Mouse (Mus musculus) kidney, postnatal 14 days (tissue): Measurements from ENCODE around the gene Prm2.

Experiments
- DNase-seq: peaks from one replicate; pipeline ENCODE4 v3.0.0; 2022; ENCODE audit warnings: mixed read lengths

Gene Prm2

DNA sequence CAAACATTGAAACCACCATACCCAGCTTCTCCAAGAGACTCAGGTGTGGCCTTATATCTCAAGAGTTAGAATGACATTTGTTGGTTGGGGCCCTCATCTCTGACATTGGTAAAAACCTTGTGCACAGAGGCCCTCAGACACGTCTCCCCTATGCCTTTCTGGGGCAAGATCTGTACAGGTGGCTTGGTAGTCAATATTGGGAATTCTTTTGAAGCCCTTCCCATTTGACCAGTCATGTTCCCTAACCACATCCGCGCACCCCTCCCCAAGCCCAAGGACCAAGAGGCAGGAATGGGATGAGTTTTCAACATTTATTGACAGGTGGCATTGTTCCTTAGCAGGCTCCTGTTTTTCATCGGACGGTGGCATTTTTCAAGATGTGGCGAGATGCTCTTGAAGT lies at the start of gene Prm2:
Prm2 (minus strand) TSS at position 101 of the 400 bp plus-strand sequence.
- DNase-seq, result no peak

DNA sequence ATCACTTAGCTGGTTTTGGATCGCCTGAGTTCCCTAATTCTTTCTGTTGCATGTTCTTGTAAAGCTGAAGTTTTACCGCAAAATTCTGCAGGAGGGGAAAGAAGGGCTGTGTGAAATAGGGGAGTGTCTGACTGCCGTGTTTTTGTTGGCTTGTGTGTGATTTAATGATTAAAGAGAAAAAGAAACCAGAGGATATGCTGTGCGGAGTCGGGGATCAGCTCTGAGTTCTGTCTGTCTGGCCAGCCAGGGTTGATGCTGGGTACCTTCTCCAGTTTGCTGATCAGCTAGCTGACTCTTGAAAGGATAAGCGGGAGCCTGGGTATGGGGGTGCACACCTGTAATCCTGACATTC lies 48.4 kb upstream of the Prm2 start:
- no peak for DNase-seq

DNA sequence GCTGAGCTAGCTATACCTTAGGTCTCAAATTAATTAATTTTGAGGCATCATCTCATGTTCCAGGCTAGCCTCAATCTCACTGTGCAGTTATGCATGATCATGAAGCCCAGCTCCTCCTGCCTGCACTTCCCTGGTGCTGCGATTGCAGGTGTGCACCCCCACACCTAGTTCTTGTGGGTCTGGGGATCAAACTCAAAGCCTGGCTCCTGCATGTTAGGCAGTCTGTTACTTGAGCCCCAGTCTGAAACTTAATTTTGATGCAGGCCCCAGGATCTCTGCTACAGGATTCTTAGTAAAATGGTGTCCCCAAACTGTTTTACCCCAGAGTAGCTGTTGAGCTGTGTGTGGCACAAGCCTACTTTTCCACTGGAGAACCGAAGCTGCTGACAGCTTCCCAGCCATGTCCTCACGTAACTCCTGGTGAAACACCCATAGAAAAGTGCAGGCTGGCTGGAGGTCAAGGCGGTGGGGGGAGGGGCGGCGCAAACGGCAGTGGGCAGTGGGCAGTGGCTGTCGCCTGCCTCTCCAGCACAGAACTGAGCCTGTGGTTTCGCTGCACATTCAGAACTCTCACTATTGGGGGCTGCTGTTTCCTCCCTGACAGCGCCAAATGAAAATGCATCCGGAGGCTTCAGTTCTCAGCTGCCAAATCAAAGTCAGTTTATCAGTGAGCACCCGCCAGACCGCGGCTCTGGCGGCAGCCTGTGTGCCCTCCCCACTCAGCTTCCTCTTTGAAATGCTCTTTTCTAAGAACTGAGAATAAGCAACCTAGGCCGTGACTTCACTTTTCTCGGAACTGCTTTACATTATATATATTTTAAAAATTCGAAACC lies 47.8 kb upstream of the Prm2 start:
- peak; percentile 56 for DNase-seq

DNA sequence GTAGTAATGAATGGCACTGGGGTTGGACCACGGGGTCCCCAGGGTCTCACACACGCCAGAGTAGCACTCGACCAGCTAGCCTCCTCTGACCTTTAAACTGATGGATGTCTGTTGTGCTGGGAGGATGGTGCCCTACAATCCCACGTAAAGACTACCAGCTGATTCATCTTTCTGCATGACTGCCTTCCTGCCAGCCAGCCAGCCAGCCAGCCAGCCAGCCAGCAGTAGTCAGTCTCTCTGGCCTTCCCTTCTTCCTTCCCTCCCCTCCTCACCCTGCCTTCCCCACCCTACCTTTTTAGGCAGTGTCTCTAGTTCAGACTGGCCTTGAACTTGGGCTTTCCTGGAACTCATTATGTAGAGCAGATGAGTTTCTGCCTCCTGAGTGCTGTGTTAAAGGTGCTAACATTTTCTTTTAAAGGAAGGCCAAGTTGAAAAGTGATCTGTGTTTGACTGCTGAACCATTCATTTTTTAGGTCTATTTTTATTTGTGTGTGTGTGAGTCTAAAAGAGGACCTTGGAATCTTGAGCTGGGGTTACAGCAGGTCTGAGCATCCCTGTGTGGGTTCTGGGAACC lies 46.4 kb upstream of the Prm2 start:
- DNase-seq, result peak; percentile 61

DNA sequence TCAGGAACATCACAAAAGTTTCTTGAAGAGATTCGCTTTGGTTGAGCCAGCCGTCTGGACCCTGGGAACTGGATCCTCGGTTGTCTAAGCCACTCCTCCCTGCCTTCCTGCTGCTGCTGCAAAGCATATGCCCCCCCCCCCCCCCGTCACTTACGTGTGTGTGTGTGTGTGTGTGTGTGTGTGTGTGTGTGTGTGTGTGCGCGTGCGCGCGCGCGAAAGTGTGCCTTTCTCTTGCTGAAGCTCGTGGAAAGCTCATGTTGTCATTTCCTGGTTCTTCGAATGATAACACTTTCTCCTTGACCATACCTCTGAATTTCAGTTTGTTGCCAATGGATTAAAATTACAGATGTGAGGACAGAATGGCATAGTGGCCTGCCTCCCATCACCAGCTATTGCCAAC lies 44.1 kb upstream of the Prm2 start:
- DNase-seq, result no peak

DNA sequence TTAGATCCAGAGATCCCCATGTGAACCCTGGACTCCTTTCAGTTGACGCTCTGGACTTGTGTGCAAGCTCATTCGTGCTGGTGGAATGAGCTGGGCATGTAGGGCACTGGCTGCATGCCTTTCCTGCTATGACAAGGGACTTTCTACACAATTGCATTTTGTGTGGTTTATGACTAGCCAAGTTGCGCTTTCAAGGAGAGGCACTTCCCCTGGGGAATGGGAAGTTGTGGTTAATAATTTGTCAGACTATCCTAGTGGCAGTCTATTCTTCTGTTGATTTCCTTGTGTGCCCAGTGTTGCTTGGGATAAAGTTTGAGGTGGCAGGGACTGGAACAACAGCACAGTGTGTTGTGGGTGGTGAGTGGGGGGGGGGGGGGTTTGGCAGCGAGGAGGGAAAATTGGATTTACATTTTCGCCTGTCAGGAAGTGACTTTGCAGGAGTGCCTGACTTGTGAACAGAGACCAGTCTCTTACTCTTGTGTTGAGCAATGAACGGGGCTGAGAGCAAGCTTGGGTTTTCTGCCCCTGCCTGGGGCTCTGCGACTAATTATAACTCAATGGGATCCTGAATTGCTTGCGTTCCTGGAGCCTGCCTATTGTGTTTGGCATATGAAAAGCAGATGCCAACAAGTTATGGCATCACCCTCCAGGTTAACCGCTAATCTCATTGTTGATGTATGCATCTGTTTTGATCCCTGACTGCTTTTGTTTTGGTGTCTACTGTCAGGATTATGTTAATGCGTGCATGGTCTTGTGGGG lies 42.7 kb upstream of the Prm2 start:
- peak; percentile 31 for DNase-seq

DNA sequence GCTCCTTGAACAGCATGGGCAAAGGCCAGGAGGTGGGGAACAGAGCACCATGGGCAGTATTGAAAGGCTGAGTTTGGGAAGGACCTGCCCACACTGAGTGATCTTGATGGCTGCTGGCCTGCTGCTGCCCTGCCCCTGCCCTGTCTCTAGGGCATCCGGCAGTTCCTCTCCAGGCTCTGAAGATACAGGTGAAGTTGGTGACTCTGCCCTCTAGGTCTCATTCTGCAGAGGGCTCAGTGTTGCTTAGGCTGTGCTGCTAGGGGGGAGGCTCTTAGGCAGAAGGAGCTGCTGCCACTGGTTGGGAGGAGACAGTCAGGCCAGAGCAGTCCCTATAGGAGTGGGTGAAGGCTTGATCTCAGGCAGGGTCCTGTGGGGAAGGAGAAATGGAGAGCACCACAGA lies 42.0 kb upstream of the Prm2 start:
- no peak for DNase-seq

DNA sequence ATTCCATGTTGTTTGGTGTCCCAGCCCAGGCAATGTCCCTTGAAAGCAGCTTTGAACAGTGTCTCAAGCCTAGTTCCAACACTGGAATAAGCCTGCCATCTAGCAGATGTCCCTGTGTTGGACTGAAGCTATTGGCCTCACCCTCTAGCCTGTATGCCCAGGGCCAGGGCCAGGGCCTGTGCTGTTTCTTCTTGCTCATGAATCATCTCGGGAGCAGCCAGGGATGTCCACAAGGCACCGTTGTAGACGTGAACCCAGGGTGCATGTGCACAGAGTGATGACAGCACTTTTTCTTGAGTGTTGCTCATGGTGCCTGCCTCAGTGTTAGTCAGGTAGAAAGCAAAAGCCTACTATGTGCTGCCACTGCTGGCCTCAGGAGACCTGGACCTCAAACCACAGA lies 41.3 kb upstream of the Prm2 start:
- DNase-seq, result no peak

DNA sequence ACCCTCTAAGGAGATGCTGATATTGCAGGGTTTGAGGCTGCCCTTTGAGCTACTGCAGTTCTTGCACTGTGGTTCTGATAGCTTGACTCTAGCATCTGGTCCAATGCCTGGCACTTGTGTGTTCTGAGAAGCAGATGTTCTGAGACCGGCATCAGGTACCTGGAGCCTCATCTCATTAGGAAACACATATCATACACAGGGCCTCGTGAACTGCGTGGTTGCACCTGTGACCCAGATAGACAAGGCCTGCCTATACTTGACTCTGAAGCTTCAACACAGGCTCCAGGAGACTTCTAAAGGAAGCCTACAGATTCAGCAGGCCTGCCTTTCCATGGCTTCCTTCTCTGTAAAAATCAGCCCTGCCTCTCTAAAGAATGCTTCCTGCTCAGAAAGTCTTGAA lies 40.5 kb upstream of the Prm2 start:
- DNase-seq, result no peak

DNA sequence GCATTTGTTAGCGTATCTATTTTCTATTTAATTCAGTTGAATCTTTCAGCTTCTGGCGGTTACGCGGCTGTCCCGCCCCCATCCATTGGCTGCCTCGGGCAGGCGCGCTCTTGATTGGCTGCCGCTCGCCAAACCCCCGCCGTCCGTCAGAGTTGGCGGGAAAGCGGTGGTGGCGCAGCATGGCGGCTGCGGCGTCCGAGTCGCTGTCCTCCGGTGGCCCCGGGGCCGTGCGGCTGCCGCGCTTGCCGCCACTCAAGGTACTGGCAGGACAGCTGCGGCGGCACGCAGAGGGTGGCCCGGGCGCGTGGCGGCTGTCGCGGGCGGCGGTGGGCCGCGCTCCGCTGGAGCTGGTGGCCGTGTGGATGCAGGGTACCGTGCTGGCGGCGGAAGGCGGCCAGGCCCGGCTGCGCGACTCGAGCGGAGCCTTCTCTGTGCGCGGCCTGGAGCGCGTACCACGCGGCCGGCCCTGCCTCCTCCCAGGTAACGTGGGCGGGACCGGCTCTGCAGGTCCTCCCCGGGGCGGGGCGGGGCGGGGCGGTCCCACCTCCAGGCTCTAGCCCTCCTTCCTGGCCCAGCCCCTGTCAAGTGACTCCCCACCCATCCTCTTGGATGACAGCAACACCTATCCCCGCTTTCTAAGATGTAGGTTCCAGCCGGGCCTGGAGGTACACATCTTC lies 39.1 kb upstream of the Prm2 start, which contains the start of gene Rmi2:
Rmi2 (plus strand) TSS at position 149 of the 677 bp plus-strand sequence.
- DNase-seq, result peak; percentile 91

DNA sequence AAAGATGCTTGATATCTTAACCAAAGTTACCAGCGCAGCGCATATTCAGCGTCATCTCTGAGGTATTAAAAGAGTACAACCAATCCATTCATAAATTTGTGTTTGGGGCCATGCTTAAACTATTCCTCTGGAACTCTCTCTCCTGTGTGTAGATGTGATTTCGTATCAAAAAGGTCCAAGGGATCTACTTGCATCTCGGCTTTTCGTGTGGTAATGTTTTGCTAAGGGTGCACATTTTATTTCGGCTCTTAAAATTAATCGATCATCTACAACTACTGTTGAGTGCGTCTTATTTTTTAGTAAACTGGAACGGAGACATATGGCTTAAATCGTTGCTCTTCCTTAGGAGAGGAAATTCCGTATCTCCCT lies 38.6 kb upstream of the Prm2 start:
- no peak for DNase-seq

DNA sequence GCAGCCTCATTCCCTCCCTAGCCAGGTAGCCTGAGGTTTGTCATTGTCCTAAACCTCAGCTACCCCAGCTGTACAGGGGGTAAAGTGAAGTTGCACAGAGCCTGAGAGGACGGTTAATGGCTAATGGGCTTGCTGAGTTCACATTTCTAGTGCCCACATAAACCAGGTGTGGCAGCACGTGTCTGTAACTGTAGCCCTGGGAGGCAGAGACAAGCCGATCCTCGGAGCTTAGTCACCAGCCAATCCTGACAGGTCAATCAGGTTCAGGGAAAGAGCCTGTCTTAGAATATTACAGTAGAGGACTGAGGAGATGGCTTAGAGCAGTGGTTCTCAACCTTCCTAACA lies 32.5 kb upstream of the Prm2 start:
- peak; percentile 26 for DNase-seq

DNA sequence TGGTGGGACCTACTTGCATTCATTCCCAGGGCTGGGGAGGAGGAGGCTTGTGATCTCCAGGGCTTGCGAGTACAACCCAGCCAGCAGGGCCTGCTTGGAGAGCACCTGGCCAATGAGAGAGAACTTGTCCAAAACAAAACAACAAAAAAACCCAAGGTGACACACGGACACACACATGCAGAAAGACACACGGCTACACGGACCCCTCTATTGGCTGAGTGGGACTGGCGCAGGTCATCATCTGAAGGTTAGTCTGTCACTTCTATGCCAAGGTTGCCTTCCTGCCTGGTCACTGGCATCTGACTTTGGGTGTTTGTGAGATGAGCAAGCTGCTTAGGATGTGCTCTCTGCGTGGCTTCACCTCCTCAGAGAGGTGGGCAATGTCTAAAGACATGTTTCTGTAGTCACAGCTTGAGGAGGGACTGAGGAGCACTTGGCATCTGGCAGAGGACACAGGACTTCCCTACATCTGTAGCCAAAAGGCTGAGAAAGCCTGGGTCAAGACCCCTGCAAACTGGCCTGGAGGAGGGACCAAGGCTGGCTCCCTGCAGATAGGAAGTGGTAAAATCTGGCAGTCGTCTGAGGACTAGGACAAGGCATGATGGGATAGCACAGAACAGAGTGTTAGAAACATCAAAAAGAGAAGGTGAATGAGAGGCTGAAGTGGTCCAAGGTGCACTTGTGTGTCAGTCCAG lies 32.0 kb upstream of the Prm2 start:
- DNase-seq, result no peak

DNA sequence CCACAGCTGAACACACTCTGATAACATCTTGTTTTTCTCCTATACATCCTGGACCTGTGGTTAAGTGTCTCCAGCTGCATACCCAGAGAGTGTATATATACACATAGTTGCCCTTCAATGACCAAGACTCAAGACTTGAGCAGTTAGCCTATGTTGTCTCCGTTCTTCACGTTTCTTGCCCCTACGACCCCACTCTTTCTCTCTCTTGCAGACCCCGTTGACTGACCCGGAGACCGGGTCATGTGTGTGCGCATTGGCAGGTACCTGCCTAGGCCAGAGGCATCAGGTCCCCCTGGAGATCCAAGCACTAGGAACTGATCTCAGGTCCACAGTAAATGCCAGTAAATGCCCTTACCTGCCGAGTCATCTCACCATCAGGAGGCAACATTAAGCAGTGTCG lies 31.3 kb upstream of the Prm2 start:
- DNase-seq, result no peak

DNA sequence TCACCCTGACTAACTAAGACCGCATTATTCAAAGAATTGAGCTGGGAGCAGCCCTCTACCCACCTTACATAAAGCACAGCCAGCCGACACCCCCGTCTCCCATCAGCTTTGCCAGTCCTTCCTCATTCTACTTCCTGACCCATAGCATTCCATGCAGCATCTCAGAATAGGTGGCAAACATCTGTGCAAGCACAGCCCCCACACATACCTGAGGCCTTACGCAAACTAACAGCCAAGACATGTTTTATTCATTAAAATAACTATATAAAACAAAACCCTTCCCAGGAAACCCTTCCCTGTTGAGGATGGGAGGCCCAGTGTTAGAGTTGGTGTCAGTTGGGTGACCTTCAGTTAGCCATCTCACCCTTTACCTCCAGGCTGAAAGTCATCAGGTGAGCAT lies 29.9 kb upstream of the Prm2 start:
- DNase-seq, result no peak

DNA sequence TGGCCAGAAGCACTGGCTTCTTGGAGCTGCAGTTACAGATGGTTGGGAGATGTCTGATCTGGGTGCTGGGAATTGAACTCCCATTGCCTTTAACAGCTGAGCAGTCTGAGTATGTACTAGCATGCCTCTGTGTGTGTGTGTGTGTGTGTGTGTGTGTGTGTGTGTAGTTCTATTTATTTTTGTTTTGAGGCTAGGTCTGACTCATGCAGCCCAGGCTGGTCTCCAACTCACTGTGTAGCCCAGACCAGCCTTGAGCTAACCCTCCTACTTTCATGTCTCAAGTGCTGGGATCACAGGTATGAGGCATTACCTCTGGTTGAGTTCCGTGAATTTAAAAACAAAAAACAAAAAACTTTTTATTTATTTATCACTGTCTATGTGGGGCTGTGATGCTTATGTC lies 28.6 kb upstream of the Prm2 start:
- no peak for DNase-seq

DNA sequence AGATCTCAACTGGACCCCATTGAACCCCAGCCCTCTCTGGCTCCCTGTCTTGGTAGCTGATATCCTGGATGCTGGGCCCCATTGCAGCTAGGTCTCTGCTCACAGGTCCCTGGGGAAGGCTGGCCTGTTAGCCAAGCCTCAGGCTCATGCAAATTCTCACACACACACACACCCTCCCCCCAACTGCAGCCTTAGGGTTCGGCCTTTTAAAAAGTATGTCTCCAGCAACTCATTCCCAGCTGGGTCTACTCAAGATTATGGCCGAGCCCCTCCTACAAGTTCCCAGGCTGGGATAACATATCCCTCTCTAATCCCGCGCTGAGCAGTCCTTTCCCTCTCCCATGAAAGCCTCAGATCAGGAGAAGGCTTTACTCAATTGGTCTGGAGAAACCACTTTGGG lies 25.5 kb upstream of the Prm2 start:
- DNase-seq, result peak; percentile 37

DNA sequence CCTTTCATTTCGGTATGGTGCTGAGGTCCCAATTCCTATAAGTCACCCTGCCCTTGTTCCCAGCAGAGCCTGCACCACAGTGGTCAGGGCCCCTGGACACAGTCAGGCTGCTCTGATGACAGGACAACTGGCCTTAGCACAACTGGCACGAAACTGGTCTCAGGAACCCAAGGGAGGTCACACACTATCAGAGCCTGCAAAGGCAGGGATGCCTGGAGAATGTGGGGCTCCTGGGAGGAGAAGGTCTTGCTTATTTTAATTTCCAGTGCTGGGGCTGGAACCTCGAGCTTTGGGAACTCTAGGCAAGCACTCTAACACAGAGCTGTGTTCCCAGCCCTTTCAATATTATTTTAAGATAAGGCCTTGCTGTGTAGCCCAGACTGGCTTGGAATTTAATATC lies 24.0 kb upstream of the Prm2 start:
- no peak for DNase-seq

DNA sequence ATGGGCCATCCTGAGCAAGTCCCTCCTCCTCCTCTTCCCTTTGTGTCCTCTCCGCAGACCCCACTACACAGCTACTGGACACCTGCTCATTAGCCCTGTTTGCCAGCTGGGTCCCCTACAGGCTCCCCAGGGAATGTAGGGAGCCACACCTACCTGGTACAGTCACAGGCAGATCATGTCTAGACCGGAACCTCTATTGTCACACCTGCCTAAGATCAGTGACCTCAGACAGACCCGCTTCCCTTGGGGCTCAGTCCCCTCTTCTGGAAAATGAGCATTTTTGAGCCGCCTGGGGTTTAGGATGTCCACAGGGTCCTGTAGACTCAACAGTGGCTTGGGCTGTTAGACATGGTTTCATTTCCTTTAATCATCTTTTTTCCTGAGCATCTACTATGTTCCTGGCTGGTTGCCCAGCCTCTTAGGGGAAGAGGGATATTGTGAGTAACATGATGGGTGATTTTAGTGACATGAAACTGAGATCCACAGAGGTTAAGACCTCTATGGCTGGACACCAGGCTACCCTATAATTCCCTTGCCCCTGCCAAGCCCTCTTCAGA lies 22.7 kb upstream of the Prm2 start:
- no peak for DNase-seq

DNA sequence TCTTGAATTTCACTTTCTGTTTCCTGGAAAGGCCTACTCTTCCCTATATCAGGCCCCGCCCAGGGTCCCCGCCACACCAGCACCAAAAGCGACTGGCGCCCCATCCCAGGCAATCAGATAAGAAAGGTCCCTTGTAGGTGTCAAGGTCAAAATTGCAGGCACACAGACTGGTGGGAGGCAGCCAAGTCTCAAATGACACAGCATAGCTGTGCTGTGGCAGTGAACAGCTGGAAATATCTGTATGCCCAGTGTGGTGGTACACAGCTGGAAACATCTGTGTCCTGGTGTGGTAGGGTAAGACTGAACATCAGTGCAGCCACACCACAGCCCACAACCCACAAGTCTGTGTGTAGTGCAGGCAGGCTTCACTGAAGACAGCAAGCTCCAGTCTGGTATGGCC lies 18.9 kb upstream of the Prm2 start:
- DNase-seq, result no peak

DNA sequence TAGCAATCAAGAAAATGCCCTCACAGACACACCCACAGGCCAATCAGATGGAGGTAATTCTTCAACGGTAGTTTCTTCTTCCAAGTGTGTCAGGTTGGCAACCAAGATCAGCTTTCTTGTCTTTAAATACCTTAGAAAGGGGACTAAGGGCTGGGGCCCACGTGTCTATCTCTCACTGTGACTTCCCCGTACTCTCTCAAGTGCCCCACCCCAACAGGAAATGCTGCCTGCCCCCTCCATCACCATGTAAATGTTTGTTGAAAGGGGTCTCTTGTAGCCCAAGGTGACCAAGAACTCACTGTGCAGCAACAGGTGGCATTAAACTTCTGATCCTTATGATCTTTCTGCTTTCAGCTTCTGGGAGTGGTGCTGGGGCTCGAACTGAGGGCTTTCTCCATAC lies 17.8 kb upstream of the Prm2 start:
- no peak for DNase-seq

DNA sequence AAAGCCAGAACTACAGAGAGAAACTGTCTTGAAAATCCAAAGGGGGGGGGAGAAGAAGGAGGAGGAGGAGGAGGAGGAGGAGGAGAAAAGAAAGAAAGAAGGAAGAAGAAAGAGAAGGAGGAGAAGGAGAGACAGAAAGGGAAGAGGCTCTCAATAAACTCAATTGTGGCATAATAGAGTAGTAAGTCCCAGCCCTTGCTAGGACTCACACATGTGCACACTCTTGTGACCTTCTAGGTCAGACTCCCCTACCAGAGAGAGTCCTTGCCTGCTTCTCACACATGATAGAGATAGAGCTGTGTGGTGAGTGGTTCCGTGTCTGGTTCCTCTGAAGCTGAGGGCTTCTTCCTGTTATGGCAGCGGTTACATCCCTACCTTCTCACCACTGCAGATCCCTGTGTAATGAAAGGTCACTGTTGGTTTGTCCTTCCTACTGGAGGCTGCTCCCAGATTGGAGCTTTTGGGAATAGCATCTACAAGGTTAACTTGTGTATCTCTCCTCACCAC lies 17.0 kb upstream of the Prm2 start, which contains the start of gene Gm11172:
Gm11172 (plus strand) TSS at position 51 of the 507 bp plus-strand sequence.
- DNase-seq, result no peak
